Mouse (Mus musculus) cerebellum, adult 18-20 months (tissue): Measurements from ENCODE around the gene Cxcl15.

ENCODE experiments used
- DNase-seq, 2 experiments: peaks; one replicate each; pipeline ENCODE4 v3.0.0; 2021

Cxcl15 gene

GRCm38 (mm10) chr5:90794195-90794625 is at the start of gene Cxcl15:
TSS of gene Cxcl15 (plus strand) at chr5:90794534.
- no peak for DNase-seq

GRCm38 (mm10) chr5:90753934-90754333 is 40.4 kb upstream of the Cxcl15 start:
- DNase-seq = no peak

GRCm38 (mm10) chr5:90758020-90758605 is 36.2 kb upstream of the Cxcl15 start:
- DNase-seq = no peak

- DNase-seq = no peak
Measured at GRCm38 (mm10) chr5:90759077-90760065, 35.0 kb upstream of the Cxcl15 start, which contains the start of gene Cxcl5. TSS of gene Cxcl5 (plus strand) at chr5:90759360.

- no peak for DNase-seq
Measured at GRCm38 (mm10) chr5:90760303-90760702, 34.0 kb upstream of the Cxcl15 start.

- no peak for DNase-seq
Measured at GRCm38 (mm10) chr5:90760844-90761243, 33.5 kb upstream of the Cxcl15 start.

GRCm38 (mm10) chr5:90761834-90762233 is 32.5 kb upstream of the Cxcl15 start:
- no peak for DNase-seq

- no peak for DNase-seq
Measured at GRCm38 (mm10) chr5:90763912-90764665, 30.2 kb upstream of the Cxcl15 start.

GRCm38 (mm10) chr5:90765821-90766606 is 28.3 kb upstream of the Cxcl15 start:
- no peak for DNase-seq

- DNase-seq = no peak
Measured at GRCm38 (mm10) chr5:90768218-90768617, 26.1 kb upstream of the Cxcl15 start, which contains the start of gene Ppbp. TSS of gene Ppbp (plus strand) at chr5:90768518.

- no peak for DNase-seq
Measured at GRCm38 (mm10) chr5:90771369-90771768, 23.0 kb upstream of the Cxcl15 start.

GRCm38 (mm10) chr5:90771880-90772653 is 22.3 kb upstream of the Cxcl15 start, which contains the start of gene Pf4:
TSS of gene Pf4 (plus strand) at chr5:90772435.
- DNase-seq = no peak

GRCm38 (mm10) chr5:90775562-90775961 is 18.8 kb upstream of the Cxcl15 start:
- DNase-seq = no peak

- DNase-seq = no peak
Measured at GRCm38 (mm10) chr5:90777621-90778020, 16.7 kb upstream of the Cxcl15 start.

GRCm38 (mm10) chr5:90778856-90779255 is 15.5 kb upstream of the Cxcl15 start:
- DNase-seq = no peak

GRCm38 (mm10) chr5:90783697-90784096 is 10.6 kb upstream of the Cxcl15 start:
- no peak for DNase-seq

- peak in 1 of 2 experiments; percentile 5 for DNase-seq
Measured at GRCm38 (mm10) chr5:90785659-90786588, 8.4 kb upstream of the Cxcl15 start, which contains the start of gene Cxcl3. TSS of gene Cxcl3 (plus strand) at chr5:90786103.

GRCm38 (mm10) chr5:90788114-90788513 is 6.2 kb upstream of the Cxcl15 start:
- no peak for DNase-seq

GRCm38 (mm10) chr5:90789306-90790073 is 4.8 kb upstream of the Cxcl15 start:
- no peak for DNase-seq
